In the genomic region with DNA sequence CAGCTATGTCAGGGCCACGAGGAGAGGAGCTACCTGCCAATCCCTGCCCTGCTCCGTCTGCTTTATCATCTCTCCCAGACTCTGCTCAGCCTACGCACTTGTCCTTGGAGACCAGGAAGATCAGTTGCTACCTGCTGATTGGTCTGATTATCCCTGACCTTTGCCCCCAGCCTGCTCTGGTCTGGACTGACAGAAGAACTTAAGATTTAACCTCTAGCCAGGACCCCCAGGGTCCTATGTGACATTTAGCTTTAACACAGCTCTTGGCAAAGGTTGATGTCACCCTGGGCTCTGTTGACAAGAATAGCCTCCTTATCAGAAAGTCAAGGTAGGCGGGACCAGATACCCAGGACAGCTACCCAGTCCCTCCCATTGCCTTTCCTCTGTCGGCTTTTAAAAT, we compare ENCODE assay signal across 14 mouse cellular contexts. TPM values are rescaled to one million over a fixed set of nuclear protein-coding genes. Genes with fewer than 3 reads are reported as not detected.
A peak's percentile ranks its signal among the peaks of the same experiment; 100 is the strongest.
DNase-seq lines count a peak whose midpoint lies in the region; ATAC-seq and TF ChIP-seq lines count a peak whose summit lies in the region.
"Had no signal": no experiment of that assay in that cellular context is flagged by ENCODE, and none has a peak within 500 bp of the region (broad histone marks: within the 10 kb centered on the region; RNA-seq: fewer than 3 reads in every experiment).

No protein-coding gene starts in this region.

- ATAC-seq in heart, embryonic 13.5 days (ENCODE audit: extremely low read depth, insufficient number of reproducible peaks, low FRiP score, low TSS enrichment): no peak
- peak; percentile 56; the same call in 1 of the 2 replicates for ATAC-seq in liver, embryonic 14.5 days (ENCODE audit: insufficient read depth)

- no peaks in the 10 kb centered on the region; the same call in 1 of the 2 replicates for H3K36me3 ChIP-seq in heart, embryonic 13.5 days
- H3K36me3 ChIP-seq in liver, embryonic 14.5 days (replicated peaks; ENCODE audit: control insufficient read depth, insufficient read depth, low read depth): no peaks in the 10 kb centered on the region
- H3K36me3 ChIP-seq: G1E had no signal

- H3K27me3 ChIP-seq in cerebellum, adult 2 months (ENCODE audit: control insufficient read depth, insufficient read depth, low read length): peaks cover 3% of the 10 kb centered on the region; the same call in 1 of the 2 replicates
- H3K27me3 ChIP-seq in heart, embryonic 13.5 days (replicated peaks): peaks cover 39% of the 10 kb centered on the region
- H3K27me3 ChIP-seq in liver, embryonic 14.5 days (ENCODE audit: control insufficient read depth, insufficient read depth, low read length): peaks cover 25% of the 10 kb centered on the region

- no peaks in the 10 kb centered on the region; the same call in 1 of the 2 replicates for H3K4me1 ChIP-seq in cerebellum, adult 2 months (ENCODE audit: control insufficient read depth, insufficient read depth, low read length)
- peaks cover 70% of the 10 kb centered on the region for H3K4me1 ChIP-seq in heart, embryonic 13.5 days
- peaks cover 2 to 10% of the 10 kb centered on the region in 2 experiments; a peak in 2 of 4 replicates for H3K4me1 ChIP-seq in liver, embryonic 14.5 days (replicated peaks; ENCODE audit: control insufficient read depth in 2 of 2, insufficient read depth in 2 of 2, low read length in 1 of 2)

- TF ChIP-seq POLR2A in cerebellum, adult 2 months (IDR thresholded peaks at IDR 0.05; ENCODE audit: borderline replicate concordance, insufficient read depth, low read length): no peak

- no peak for TF ChIP-seq CTCF in cerebellum, adult 2 months (IDR thresholded peaks at IDR 0.05; ENCODE audit: borderline replicate concordance, insufficient read depth, low read depth, low read length)
- TF ChIP-seq CTCF in liver, embryonic 14.5 days (IDR thresholded peaks at IDR 0.05; ENCODE audit: low read depth): no peak

- peak overlapping the region; percentile 83 for H3K4me2 ChIP-seq in heart, embryonic 13.5 days
- H3K4me2 ChIP-seq in liver, embryonic 14.5 days (ENCODE audit: low read depth): peak overlapping the region; percentile 26; the same call in 1 of the 2 replicates

- H3K27ac ChIP-seq in cerebellum, adult 2 months (ENCODE audit: insufficient read depth, low read length): no peak overlapping the region
- peak overlapping the region; percentile 92 for H3K27ac ChIP-seq in heart, embryonic 13.5 days (replicated peaks)
- H3K27ac ChIP-seq in liver, embryonic 14.5 days: no peak overlapping the region

- WGBS in cerebellum, adult 2 months: 78% methylated on average over 5 of the region's 5 CpGs
- WGBS in heart, embryonic 13.5 days: 5% methylated on average over 5 of the region's 5 CpGs
- WGBS in liver, embryonic 14.5 days (ENCODE audit: insufficient replicate concordance): 5% methylated on average over 5 of the region's 5 CpGs

- peak; percentile 35 to 58 for DNase-seq in cerebellum, adult 2 months
- no peak for DNase-seq in cerebellum, adult 8-10 months
- peak; percentile 22 to 32 for DNase-seq in cerebellum, postnatal 14 days
- DNase-seq in liver, embryonic 14.5 days (ENCODE audit: low read depth in 3 of 3, low spot score in 3 of 3): no peak
- no peak for DNase-seq in kidney, adult 18-20 months
- no peak for DNase-seq in gastrocnemius, postnatal 10 days
- DNase-seq in kidney, postnatal 25 days: no peak
- DNase-seq: B cell, adult 2 months; lung, adult 18-20 months had no signal

- no peak for TF ChIP-seq EP300 in liver, embryonic 14.5 days (IDR thresholded peaks at IDR 0.05; ENCODE audit: low read depth)

- peak overlapping the region; percentile 89; the same call in 1 of the 2 replicates for H3K9ac ChIP-seq in heart, embryonic 13.5 days
- H3K9ac ChIP-seq in liver, embryonic 14.5 days (replicated peaks): no peak overlapping the region

- no peak overlapping the region for H3K4me3 ChIP-seq in cerebellum, adult 2 months (replicated peaks; ENCODE audit: insufficient read depth, low read depth, low read length)
- peak overlapping the region; percentile 65; the same call in 1 of the 2 replicates for H3K4me3 ChIP-seq in heart, embryonic 13.5 days
- H3K4me3 ChIP-seq in liver, embryonic 14.5 days (ENCODE audit: insufficient read depth in 1 of 2, low read depth in 2 of 2, low read length in 2 of 2): no peak overlapping the region

- H3K9me3 ChIP-seq in heart, embryonic 13.5 days: no peaks in the 10 kb centered on the region
- H3K9me3 ChIP-seq in liver, embryonic 14.5 days (ENCODE audit: control insufficient read depth, low read length): no peaks in the 10 kb centered on the region

RNA-seq across cellular contexts. Expression of gene Kcnj5, which starts 3.3 kb away (rescaled TPM):
- 0.21 and 0.23 TPM in 2 replicates for polyA plus RNA-seq in cerebellum, adult 2 months (2012; rRNA removed)
- polyA plus RNA-seq in heart, embryonic 13.5 days (2015; fragmentation: Nextera tagmentation; extraction: Ambion mirVana): 19.8 and 21.0 TPM in 2 replicates
- polyA plus RNA-seq in liver, embryonic 14.5 days (2012; rRNA removed): 1.0 and 1.3 TPM in 2 replicates
- 0.74 and 0.87 TPM in 2 replicates for polyA plus RNA-seq in liver, embryonic 14.5 days (2014; fragmentation: Nextera tagmentation; extraction: Ambion mirVana)
- under 1 TPM in 1 of 2 experiments, not detected in 1; 0.09 TPM for total RNA-seq in gastrocnemius, postnatal 10 days (2021)
- polyA plus RNA-seq: G1E; thymus, postnatal 0 days had no signal

RNA-seq across cellular contexts. Expression of gene Kcnj1, which starts 31.5 kb away (rescaled TPM):
- not detected in 2 replicates for polyA plus RNA-seq in cerebellum, adult 2 months (2012; rRNA removed)
- polyA plus RNA-seq in heart, embryonic 13.5 days (2015; fragmentation: Nextera tagmentation; extraction: Ambion mirVana): not detected in 2 replicates
- not detected in 2 replicates for polyA plus RNA-seq in liver, embryonic 14.5 days (2012; rRNA removed)
- polyA plus RNA-seq in liver, embryonic 14.5 days (2014; fragmentation: Nextera tagmentation; extraction: Ambion mirVana): not detected in 2 replicates
- not detected for total RNA-seq in gastrocnemius, postnatal 10 days (2021)
- total RNA-seq: granulocyte monocyte progenitor cell, adult 5-6 weeks; left cerebral cortex, postnatal 14 days had no signal
- polyA plus RNA-seq: G1E; thymus, postnatal 0 days had no signal

Comparison
In these comparisons a context has a peak if more than half of its experiments do, and no peak if none do; other contexts are left out.
1. DNase-seq: peak in cerebellum, adult 2 months (2 of 2) and cerebellum, postnatal 14 days (2 of 2); none in cerebellum, adult 8-10 months (single experiment), liver, embryonic 14.5 days (0 of 3), kidney, adult 18-20 months (single experiment), gastrocnemius, postnatal 10 days (single experiment) and kidney, postnatal 25 days (0 of 2).